Mouse (Mus musculus): ENCODE data around the gene Slc9a3. TPM values are rescaled to one million over a fixed set of nuclear protein-coding genes. Genes with fewer than 3 reads are reported as not detected.

The Slc9a3 gene
- polyA plus RNA-seq (2021): not detected

- no peak for ATAC-seq
- POLR2A ChIA-PET: interaction anchor here (0.5 kb wide), 1 partner anchor 18 kb away, joined by 3 read pairs; no protein-coding TSS in a partner anchor
- no peaks in the 10 kb centered on the region for H3K27me3 ChIP-seq
- DNase-seq (ENCODE audit: low read depth, low spot score): no peak
- in situ Hi-C loops (cut with MboI; ENCODE audit: low pct_unique_long_range_greater_than_20kb): no loop called here
- CTCF ChIA-PET: no interaction called here
- TF ChIP-seq CTCF (IDR thresholded peaks at IDR 0.05): no peak
These were observed at the start of gene Slc9a3 for GRCm38 (mm10) chr13:74121141-74121602. TSS of gene Slc9a3 (plus strand) at chr13:74121457.

GRCm38 (mm10) chr13:74071714-74072113 lies 49.5 kb upstream of the Slc9a3 start:
- in situ Hi-C loops (cut with MboI; ENCODE audit: low pct_unique_long_range_greater_than_20kb): no loop called here
- no peak for DNase-seq (ENCODE audit: low read depth, low spot score)
- TF ChIP-seq CTCF (IDR thresholded peaks at IDR 0.05): no peak
- POLR2A ChIA-PET: no interaction called here
- ATAC-seq: no peak
- peaks cover 4% of the 10 kb centered on the region for H3K27me3 ChIP-seq
- CTCF ChIA-PET: no interaction called here

GRCm38 (mm10) chr13:74073369-74073768 lies 47.9 kb upstream of the Slc9a3 start:
- in situ Hi-C loops (cut with MboI; ENCODE audit: low pct_unique_long_range_greater_than_20kb): no loop called here
- TF ChIP-seq CTCF (IDR thresholded peaks at IDR 0.05): no peak
- ATAC-seq (no peak), DNase-seq (ENCODE audit: low read depth, low spot score) (no peak)
- CTCF ChIA-PET: no interaction called here
- POLR2A ChIA-PET: no interaction called here
- H3K27me3 ChIP-seq: peaks cover 4% of the 10 kb centered on the region

- DNase-seq (ENCODE audit: low read depth, low spot score) (no peak), ATAC-seq (no peak)
- POLR2A ChIA-PET: no interaction called here
- H3K27me3 ChIP-seq: no peaks in the 10 kb centered on the region
- CTCF ChIA-PET: interaction anchor here (0.8 kb wide), 1 partner anchor 11 kb away, joined by 3 read pairs; no protein-coding TSS in a partner anchor
- in situ Hi-C loops (cut with MboI; ENCODE audit: low pct_unique_long_range_greater_than_20kb): no loop called here
- no peak for TF ChIP-seq CTCF (IDR thresholded peaks at IDR 0.05)
These were observed 31.0 kb upstream of the Slc9a3 start for GRCm38 (mm10) chr13:74090265-74090664.

GRCm38 (mm10) chr13:74095936-74096335 lies 25.3 kb upstream of the Slc9a3 start:
- ChIA-PET CTCF (interaction anchor here (1.0 to 2.5 kb wide), 8 partner anchors 10 to 210 kb away, joined by 3 to 9 read pairs (median 4); no protein-coding TSS in a partner anchor), POLR2A (no interaction called here)
- in situ Hi-C loops (cut with MboI; ENCODE audit: low pct_unique_long_range_greater_than_20kb): loop anchor here (5.0 kb wide), 1 partner anchor 201 kb away; no protein-coding TSS in a partner anchor
- no peak for ATAC-seq
- no peaks in the 10 kb centered on the region for H3K27me3 ChIP-seq
- no peak for DNase-seq (ENCODE audit: low read depth, low spot score)
- TF ChIP-seq CTCF (IDR thresholded peaks at IDR 0.05): no peak

GRCm38 (mm10) chr13:74096715-74097363 lies 24.4 kb upstream of the Slc9a3 start:
- in situ Hi-C loops (cut with MboI; ENCODE audit: low pct_unique_long_range_greater_than_20kb): loop anchor here (5.0 kb wide), 1 partner anchor 200 kb away; no protein-coding TSS in a partner anchor
- no peaks in the 10 kb centered on the region for H3K27me3 ChIP-seq
- ATAC-seq (peak; percentile 54), DNase-seq (ENCODE audit: low read depth, low spot score) (no peak)
- ChIA-PET CTCF (interaction anchor here (1.0 to 2.5 kb wide), 5 partner anchors 12 to 209 kb away, joined by 3 to 9 read pairs (median 5); no protein-coding TSS in a partner anchor), POLR2A (no interaction called here)
- peak; percentile 75 for TF ChIP-seq CTCF (IDR thresholded peaks at IDR 0.05)

- H3K27me3 ChIP-seq: no peaks in the 10 kb centered on the region
- in situ Hi-C loops (cut with MboI; ENCODE audit: low pct_unique_long_range_greater_than_20kb): loop anchor here (5.0 kb wide), 1 partner anchor 198 kb away; no protein-coding TSS in a partner anchor
- no peak for DNase-seq (ENCODE audit: low read depth, low spot score)
- ATAC-seq: no peak
- POLR2A ChIA-PET: no interaction called here
- CTCF ChIA-PET: no interaction called here
- TF ChIP-seq CTCF (IDR thresholded peaks at IDR 0.05): no peak
These were observed 22.3 kb upstream of the Slc9a3 start for GRCm38 (mm10) chr13:74098913-74099312.

GRCm38 (mm10) chr13:74102108-74102830 lies 19.0 kb upstream of the Slc9a3 start:
- ChIA-PET CTCF (interaction anchor here (1.1 to 1.3 kb wide), 2 partner anchors 40 to 199 kb away, joined by 3 read pairs; no protein-coding TSS in a partner anchor), POLR2A (interaction anchor here (0.6 kb wide), 1 partner anchor 19 kb away, joined by 3 read pairs; no protein-coding TSS in a partner anchor)
- DNase-seq (ENCODE audit: low read depth, low spot score) (no peak), ATAC-seq (no peak)
- TF ChIP-seq CTCF (IDR thresholded peaks at IDR 0.05): no peak
- H3K27me3 ChIP-seq: no peaks in the 10 kb centered on the region
- in situ Hi-C loops (cut with MboI; ENCODE audit: low pct_unique_long_range_greater_than_20kb): no loop called here

- in situ Hi-C loops (cut with MboI; ENCODE audit: low pct_unique_long_range_greater_than_20kb): no loop called here
- DNase-seq (ENCODE audit: low read depth, low spot score): no peak
- ATAC-seq: no peak
- H3K27me3 ChIP-seq: no peaks in the 10 kb centered on the region
- CTCF ChIA-PET: interaction anchor here (0.7 to 1.3 kb wide), 3 partner anchors 39 to 198 kb away, joined by 3 to 4 read pairs (median 3); no protein-coding TSS in a partner anchor
- POLR2A ChIA-PET: interaction anchor here (0.6 to 0.9 kb wide), 2 partner anchors 9 to 19 kb away, joined by 3 read pairs; no protein-coding TSS in a partner anchor
- TF ChIP-seq CTCF (IDR thresholded peaks at IDR 0.05): no peak
These were observed 18.2 kb upstream of the Slc9a3 start for GRCm38 (mm10) chr13:74102831-74103582.

- no peaks in the 10 kb centered on the region for H3K27me3 ChIP-seq
- no peak for ATAC-seq
- ChIA-PET POLR2A (interaction anchor here (0.9 kb wide), 1 partner anchor 13 kb away, joined by 3 read pairs; no protein-coding TSS in a partner anchor), CTCF (interaction anchor here (1.2 kb wide), 1 partner anchor 21 kb away, joined by 3 read pairs; no protein-coding TSS in a partner anchor)
- in situ Hi-C loops (cut with MboI; ENCODE audit: low pct_unique_long_range_greater_than_20kb): no loop called here
- DNase-seq (ENCODE audit: low read depth, low spot score): no peak
- no peak for TF ChIP-seq CTCF (IDR thresholded peaks at IDR 0.05)
These were observed 16.8 kb upstream of the Slc9a3 start for GRCm38 (mm10) chr13:74104417-74104816.
